Mouse (Mus musculus) retina, postnatal 7 days (tissue): ENCODE measurements around the gene Wt1.

Experiments used
- DNase-seq: peaks from one replicate; pipeline ENCODE4 v3.0.0-alpha.2; 2012; ENCODE audit warnings: low read depth, low spot score

Gene Wt1

DNA sequence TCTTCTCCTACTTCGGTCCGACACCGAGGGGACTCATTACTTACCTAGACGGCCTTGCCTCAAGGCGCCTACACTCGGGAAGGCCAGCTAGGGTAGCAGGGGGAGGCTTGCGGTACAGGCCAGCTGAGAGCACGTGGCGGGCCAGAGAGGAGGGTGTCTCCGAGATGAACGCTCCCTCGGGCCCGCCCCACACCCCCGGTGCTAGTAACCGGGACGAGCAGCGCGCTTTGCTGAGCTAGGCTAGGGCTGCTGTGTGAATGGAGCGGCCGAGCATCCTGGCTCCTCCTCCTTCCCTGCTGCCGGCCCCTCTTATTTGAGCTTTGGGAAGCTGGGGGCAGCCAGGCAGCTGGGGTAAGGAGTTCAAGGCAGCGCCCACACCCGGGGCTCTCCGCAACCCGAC, at the start of gene Wt1:
TSS of gene Wt1 (plus strand) at position 251 of the 400 bp plus-strand sequence.
- no peak for DNase-seq

DNA sequence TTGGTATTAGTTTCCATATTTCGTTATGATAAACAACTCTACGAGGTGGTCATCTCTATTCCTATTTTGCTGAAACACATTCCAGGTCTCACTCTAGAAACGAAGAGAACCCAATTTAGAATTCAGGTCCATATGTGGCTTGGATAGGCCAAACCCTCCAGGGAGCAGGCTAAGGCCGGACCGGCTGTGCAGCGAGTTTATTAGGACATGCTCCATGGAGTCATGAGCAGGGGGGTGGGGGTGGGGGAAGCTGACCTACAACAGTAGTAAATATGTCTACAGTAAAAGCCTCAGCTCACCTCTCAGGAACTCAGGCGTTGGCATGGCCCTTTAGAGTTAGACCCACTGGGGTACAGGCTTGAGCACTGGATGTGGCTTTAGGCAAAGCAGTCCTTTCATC, 49.2 kb upstream of the Wt1 start:
- DNase-seq: no peak

DNA sequence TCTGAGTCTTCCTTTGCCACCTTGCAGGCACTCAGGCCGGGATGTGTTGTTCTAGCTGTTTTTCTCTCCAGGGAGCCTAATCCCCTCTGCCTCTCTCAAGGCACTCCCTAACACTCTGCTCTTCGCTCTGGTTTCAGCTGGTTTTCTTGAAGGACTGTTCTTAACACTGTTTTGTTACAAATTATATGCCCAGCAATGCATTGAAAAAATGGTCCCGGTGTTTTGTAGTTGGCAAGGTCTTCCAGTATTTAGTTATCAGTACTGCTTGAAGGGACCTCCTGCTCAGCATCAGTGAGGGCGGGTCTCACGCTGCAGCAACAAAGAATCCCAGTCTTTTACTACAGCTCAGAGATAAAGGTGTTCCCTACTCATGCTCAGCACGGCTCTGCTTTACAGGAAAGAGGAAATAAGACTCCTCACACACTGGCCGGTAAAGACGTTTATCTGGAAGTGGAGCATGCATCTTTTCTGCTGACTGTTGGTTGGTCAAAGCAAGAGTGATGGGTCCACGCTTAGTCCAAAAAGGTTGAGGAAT, 44.0 kb upstream of the Wt1 start:
- no peak for DNase-seq

DNA sequence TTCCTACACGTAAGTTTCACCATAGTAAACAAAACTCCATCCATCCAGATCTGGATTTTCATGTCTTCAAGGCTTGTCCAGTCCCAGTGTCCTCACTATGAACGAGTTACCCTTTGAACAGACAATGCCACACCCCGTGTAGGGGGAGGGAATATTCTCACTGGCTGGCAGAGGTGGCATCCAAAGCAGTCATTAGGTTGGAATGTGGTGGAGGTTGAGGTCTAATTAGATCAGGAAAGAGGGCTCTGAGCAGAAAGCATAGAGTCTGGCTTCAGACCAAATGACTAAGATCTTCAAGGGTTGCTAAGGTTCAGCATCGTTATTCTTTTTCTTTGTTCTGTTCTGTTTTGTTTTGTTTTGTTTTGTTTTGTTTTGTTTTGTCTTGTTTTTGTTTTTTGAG, 42.3 kb upstream of the Wt1 start:
- no peak for DNase-seq

DNA sequence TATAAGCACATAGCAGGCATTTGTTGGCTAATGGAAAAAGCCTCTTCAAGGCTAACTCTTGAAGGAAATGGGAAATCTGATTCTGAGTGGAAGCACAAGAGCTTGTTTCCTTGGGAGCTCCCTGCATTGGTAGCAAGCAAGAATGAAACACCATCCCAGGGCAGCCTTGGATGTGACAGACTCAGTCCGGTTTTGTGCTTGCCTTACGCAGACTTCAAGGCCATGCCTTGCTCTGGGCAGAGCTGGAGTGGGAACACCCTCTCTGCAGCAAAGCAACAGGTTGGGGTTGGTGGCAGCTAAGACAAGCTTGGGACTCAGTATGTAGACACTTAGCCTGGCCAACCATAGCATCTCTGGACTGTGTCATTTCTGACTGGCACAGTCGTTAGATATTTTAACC, 40.2 kb upstream of the Wt1 start:
- DNase-seq: no peak

DNA sequence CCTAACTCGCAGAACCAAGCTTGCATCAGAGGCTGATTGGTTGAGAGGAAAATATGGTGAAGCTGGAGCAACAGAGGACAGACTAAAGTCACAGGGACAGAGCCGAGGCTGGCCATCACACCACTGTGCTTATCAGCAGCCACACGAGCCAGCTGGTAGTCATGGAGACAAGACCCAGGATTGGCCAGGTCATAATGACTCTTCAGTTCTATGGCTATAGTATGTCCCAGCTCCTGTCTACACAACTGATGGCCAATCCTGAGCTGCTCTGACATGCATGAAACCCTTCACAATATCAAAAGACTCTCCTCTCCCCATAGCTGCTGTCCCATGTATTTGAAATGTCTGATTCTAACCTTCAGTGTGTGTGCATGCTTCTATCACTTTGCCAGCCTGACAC, 38.3 kb upstream of the Wt1 start:
- no peak for DNase-seq

DNA sequence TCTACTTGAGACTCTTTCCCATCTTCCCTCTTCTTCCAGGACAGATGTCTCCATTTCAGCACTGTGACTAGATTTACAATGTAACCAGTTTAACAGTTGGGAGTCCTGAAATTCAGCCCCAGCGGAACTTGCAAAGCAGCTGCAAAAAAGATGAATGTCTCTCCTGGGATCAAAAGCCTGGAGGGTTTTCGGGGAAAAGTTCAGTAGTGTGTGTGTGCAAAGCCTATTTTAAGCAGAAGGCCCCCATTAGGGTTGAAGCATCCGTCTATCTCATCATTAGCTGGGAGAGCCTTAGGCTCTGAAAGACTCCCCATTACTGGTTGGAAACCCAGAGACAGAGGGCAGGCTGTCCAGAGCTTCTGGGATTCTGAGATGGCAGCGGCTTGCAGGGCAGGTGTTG, 37.2 kb upstream of the Wt1 start:
- DNase-seq: no peak

DNA sequence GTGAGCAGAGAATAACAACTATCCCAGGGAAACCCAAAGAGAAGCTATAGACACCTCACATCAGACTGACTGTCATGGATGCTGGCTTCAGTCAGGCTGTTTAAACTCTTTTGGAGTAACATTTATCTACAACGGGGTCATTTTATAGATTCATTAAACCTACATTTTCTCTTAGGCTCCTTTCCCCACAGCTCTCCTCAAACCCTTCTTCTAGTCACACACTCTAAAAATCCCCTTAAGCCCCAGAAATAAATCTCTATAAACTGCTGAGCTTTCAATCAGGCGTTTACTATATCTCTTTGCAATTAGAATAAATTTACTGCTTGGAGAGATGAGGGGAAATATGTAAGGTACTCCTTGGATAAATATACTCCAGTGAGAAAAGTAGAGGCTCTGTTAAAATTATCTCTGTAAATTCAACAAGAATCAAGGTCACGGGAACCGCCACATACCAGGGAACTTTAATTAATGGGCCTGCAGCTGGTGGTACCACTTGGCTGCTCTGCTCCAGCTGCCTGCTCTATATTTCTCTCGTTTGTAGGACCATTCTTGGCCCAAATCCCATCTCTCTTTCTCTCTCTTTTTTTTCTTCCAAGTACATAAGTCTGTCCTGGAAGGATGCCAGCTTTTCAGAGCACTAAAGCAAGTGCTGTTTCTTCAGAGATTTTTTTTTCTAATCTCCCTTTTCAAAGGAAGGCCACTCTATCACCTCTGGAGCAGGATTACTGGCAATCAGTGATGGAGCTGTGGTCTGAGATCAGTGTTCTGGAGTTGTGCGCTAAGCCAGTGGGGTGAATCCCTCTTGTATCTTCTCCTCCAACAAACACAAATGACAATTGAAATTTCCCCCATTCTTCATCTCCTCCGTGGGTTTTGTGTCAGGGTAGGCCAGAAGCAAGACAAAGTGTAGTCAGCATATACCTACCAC, 36.5 kb upstream of the Wt1 start:
- DNase-seq: peak; percentile 43

DNA sequence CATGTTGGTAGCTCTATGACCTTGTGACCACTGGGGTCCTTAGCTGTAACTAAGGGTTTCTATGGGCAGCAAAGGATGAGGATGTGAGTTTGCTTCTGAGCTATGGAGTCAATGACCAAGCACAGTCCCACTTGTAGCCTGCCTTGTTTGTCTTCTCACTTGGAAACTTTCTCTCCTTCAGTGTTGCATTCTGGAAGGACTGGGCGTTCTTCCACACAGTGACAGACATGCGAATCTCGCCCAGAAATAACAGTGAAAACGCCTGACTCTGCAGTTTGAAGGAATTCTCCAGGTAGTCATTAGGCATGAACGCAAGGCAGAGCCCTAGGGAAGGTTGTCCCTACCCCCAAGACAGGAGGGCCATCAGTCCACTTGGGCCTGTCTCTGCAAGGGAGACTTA, 35.3 kb upstream of the Wt1 start:
- no peak for DNase-seq

DNA sequence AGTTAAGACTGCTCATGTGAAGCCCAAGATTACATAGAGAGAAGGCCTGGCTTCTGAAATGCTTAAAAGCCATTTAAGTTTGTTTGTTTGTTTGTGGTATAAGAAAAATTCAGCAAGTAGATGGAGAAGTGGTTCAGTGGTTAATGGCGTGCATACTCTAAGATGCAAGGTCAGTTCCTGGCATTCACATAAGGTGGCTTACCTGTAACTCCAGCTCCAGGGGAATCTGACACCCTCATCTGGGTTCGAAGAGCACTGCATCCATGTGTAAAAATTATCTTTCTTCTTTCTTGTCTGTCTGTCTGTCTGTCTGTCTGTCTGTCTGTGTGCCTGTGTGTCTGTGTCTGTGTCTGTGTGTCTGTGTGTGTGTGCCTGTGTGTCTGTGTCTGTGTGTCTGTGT, 34.6 kb upstream of the Wt1 start, which contains the start of gene Gm11060:
TSS of gene Gm11060 (plus strand) at position 301 of the 400 bp plus-strand sequence.
- no peak for DNase-seq

DNA sequence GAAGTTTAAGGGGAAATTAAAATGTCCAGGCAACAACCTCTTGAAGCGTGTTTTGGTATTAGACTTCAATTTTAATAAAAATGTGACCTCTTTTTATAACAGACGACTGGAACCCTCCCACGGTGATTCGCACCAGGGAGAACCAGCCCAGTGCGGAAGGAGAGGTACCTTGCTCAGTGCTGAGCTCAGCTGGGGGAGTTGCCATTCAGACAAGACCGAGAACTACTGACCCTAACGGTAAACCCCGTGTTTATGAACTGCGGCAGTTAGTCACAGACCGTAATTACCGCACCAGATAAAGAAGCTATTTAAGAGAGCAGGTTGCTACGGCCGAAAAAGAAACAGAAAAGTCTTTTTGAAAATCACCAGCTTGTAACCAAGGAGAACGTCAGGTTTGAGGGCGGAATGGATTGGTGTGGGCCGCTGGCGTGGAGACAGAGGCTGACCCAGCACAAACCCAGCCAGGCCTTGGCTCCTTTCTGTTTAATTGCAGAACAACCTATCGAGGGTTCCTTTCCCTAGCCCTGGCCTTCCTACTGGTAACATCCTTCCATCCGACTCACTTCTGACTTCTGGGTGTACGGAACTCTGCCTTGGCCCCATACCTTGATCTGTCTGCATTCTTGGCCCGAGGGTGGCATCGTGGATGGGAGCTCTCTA, 28.9 kb upstream of the Wt1 start:
- no peak for DNase-seq

DNA sequence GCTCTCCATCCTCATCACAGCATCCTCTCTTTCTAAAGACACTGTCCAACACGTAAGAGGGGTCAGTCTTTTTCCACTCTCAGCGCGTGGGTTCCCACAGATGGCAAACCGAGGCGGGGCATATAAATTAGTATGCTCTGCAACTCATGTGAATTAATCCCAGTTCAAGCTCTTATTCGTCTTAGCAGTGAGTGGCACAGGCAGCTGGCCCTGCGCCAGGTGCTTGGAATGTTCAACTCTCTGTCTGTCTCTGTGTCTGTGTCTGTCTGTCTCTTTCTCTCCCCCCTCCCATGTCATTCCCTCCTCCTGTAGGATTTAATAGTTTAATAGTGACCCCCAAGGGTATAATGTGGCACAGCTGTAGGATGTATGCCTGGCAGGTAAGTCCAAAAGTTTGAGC, 26.9 kb upstream of the Wt1 start:
- no peak for DNase-seq

DNA sequence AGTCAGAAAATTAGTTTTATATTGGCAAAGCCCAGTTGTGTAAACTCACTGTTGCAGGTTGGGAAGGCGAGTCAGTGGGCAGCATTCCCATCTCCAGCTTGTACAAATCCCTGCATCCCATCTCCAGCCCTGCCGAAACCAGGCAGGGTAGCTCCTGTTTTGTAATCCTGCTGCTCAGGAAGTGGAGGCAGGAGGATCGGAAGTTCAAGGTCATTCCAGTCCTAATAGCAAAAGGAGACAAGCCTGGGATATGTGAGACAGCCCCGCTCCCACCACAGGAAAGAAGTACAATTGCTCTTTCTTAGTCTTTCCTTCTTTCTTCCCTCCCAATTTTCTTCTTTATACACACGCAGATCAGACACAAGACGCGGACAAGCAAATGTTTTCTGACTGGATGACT, 25.8 kb upstream of the Wt1 start:
- no peak for DNase-seq

DNA sequence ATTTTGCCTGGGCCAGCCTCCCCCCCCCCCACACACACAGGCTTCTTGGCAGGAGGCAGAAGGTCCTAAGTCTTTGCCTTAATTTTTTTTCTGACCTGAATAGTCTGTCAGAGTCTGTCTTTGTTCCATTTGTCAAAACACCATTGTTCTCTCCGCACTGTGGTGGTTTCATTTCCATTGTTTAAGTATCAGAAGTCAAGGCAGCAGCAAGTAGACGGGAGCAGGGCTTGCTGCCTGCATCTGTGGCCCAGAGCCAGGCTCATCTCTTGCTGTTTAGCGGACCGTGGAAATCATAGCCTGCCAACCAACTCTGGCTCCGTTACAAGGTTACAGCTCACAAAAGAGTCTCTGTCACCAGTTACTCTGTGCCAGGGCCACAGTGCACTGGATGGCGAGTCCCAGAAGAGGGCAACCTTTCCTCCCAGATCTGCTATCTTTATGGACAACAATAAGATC, 17.6 kb upstream of the Wt1 start:
- DNase-seq: no peak

DNA sequence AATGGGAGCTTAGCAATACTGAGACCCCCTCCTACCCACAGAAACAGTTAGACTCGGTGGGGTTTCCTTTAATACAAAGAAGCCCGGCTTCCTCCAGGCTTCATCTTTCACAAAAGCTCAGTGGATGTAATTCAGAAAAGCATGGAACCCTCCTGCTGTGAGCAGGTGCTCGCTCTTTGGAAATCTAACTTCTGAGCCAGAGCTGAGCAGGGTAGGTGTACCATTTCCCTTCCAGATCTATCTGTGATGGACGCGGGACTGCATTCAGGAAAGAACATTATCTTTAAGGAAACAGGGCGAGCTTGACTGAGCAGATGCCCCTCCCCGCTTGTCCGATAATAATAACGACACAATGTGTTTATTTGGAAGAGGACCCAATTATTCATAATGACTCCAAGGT, 12.3 kb upstream of the Wt1 start:
- no peak for DNase-seq

DNA sequence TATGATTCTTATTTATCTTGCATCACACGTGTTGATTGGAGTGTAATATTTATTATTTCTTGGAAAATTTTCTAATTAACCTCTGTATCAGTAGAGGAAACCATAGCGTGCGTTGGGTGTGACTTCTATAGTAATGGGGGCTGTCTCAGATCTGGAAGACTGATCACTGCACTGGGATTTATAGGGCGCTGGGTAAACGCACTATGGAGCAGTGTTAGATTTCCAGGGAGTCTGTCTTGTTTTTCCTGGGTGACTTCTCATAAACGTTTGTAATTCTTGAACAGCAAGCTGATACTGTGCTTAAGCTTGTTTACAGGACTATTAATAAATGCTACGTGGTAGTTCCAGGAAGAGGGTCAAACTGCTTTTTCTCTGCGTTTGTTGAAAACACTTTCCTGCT, 8.7 kb upstream of the Wt1 start:
- DNase-seq: no peak

DNA sequence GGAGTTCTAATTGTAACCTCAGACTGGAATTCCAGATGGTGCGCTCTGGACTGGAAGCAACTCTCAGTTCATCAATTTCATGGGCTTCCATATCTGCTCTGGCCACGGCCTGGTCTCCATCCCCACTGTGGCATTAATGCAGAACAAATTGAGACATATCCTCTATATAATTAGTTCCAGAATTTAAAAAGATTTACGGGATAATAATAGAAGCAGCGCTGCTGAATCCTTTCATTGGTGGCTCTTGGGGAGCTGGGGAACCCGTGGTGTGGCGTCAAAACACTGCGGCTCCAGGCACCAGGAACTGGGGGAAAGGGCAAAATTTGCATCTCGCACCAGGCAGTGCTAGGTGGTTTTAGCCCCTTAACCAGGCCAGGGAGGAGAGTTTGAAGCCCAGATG, 4.1 kb upstream of the Wt1 start:
- DNase-seq: no peak

DNA sequence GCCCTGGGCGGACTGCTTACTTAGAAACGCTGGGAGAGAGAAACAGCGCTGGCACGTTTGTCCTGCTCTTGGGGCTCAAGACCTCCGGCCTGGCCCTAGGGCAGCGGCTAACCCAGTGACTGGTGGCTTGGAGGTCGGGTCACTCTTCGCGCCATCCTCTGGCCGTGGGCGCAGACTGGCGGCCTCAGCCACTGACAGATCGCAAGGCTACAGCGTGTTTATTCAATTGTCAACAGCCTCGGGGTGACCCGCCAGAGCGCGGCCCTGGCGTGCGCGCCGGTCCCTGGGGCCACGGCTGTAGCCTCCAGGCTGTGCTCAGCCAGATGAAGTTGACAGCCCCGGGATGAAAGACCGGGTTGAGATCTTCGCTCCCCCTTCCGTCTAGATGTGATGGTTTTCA, 3.4 kb upstream of the Wt1 start:
- no peak for DNase-seq

DNA sequence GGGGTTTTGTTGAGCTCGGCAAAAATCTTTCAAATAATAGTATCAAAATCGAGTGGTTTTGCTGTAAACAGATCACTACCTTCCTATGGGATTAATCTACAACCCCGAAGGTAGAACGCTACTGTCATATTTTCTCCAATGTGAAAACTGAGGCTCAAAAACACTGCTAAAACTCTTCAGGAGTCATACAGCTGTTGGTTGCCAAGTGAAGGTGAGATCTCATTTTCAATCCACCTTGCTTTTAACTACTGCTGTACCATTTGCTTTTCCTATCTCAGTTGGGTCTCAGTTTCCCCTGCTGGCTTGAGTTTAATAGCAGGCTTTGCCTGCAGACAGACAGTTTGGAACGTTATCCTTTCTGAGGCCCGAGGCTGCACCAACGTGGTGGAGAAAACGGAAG, 2.9 kb upstream of the Wt1 start:
- no peak for DNase-seq

DNA sequence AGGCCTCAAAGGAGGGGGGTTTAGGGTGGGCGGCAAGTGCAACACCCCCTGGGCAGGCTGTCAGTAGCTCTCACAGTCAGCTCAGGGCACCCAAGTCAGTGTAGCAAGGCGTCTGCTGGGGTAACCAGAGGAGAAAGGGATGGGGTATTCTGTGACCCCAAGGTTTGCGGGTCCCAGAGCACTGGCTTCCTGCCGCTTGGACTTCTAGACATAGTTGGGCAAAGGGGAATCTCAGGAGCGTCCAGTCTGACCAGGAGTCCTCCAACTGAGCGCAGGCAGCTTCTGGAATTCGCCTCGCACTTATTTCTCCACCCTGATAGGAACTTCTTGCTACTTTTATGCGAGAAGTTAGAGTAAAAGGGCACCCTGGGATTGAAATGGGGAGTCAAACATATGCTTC, 2.4 kb upstream of the Wt1 start:
- DNase-seq: no peak

DNA sequence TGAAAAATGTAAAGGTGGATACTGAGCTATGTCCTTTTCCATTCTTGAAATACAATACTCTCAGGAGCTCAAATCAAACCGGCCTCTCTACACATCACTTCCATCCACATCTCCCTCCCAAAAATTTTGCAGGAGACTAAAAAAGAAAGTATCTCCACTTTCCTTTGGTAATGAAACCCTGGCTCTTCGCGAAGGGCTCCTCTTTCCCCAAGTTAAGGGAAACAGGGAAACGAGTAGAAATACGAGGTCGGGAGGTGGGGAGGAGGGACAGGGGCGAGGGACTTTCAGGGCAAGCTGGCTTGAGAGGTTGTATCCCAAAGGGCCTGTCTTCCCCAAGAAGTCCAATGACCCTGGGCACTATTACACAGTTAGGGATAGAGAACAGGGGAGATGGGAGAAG, 1.9 kb upstream of the Wt1 start:
- no peak for DNase-seq

DNA sequence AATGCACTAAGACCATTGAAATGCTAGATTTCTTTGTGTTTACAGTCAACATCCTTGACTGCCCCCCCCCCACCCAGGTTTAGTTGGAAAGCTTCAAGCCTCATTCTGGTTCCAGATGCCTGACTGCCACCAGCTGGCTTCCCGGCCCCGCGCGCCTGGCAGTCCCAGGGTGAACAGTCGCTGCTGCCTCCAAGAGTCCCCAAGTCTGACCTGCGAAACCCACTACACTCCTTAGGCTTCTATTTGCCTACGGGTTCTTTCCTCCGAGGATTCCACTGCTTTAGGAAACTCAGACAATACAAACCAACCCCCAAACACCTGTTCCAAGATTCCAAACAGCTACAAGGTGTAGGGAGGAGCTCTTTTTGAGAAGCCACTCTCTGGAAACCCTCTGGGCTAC, 1.1 kb upstream of the Wt1 start:
- DNase-seq: no peak

DNA sequence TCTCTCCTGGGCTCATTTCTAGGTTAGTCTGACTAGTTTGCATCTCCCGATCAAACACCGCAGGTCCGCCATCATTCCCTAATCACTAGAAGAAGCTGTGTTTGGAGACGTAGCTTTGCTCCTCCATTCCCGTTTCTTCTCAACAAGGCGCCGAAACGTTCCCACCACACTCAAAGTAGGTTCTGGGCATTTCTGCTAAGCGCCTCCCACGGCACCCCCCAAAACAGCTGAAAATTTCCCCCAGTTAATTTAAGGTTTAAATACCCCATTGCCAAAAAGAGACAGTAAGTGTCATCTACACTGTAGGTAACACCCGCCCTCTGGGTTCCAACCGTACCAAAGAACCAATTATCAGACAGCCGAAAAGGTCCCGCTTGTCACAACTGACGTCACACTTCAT, 688 bp upstream of the Wt1 start:
- DNase-seq: no peak
